Mouse (Mus musculus): Measurements from ENCODE around the gene Sh3bp5. TPM values are rescaled to one million over a fixed set of nuclear protein-coding genes. Genes with fewer than 3 reads are reported as not detected.
"Not testable (repeated sequence)": the region's sequence is repeated elsewhere in the genome, so short reads cannot be mapped to it uniquely, and the experiment has no call there.

Gene Sh3bp5
- 20.3 and 20.7 TPM in 2 replicates for polyA plus RNA-seq (2015; fragmentation: Nextera tagmentation; extraction: Ambion mirVana)

DNA sequence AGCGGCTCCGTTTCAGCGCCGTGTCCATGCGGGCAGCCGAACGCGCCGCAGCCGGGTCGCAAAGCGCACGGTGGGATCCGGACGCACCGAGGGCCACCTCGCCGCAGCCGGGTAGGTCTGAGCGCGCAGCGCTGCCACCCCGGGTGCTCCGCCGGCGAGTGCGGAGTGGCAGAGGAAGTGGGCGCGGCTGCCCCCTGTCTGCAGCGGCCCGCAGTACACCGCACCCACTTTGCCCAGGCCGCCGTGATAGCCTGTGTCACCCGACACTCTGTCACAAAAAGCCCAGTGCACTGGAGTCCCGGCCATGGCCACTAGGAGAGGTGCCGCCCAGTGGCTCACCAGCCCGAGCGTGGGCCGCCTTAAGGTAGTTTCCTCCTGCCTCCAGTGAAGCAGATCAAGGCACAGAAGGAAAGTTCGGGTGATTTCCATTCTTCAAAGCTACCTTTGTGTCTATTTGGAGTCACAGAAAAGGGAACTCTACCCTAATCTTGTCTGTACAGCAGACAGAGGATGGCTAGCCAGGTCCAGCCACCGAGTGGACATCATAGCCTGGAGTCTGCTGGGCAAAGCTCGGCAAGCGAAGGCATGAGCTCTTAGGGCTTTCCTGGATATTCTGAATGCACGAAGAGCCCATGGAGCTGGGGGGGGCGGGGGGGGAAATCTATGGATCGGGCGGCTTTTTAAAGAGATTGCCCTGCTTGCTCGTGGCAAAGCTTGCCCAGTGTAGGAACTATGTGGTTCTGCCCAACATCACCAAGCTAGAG is at the start of gene Sh3bp5:
Sh3bp5 (minus strand) TSS at position 149 of the 764 bp plus-strand sequence.
- peak; percentile 90 for DNase-seq (ENCODE audit: low spot score)

DNA sequence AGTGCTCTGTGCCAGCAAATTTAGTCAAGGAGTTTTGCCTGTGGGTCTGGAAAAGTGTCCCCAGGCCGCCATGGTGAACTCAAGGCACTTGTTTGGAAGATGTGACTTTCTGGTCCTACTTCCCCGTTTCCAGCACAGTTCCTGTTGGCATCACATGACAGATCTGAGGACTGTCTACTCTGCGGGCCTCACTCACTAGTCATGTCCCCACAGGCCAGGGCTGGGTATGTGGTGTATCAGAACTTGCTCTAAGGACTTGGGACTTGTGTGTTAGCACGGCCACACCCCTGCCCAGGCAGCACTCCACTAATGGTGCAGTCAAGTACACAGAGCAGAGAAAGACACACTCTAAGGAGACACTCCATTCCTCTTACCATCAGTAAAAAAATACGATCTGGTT is 46.5 kb upstream of the Sh3bp5 start:
- DNase-seq (ENCODE audit: low spot score), result no peak

DNA sequence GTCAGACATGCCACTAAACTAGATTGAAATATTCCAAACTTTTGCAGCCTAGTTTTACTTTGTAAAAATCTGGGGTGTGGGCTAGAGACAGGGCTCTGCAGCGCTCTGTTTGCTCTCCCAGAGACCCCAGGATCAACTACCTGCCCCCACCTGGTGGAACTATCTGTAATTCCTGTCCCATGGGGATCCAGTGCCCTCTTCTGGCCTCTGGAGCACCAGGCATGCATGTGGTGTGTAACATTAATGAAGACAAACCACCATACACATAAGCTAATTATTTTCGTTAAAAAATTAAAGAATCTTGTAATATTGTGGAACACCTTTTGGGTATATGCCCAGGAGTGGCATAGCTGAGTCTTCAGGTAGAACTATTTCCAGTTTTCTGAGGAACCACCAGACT is 37.4 kb upstream of the Sh3bp5 start:
- no peak for DNase-seq (ENCODE audit: low spot score)

DNA sequence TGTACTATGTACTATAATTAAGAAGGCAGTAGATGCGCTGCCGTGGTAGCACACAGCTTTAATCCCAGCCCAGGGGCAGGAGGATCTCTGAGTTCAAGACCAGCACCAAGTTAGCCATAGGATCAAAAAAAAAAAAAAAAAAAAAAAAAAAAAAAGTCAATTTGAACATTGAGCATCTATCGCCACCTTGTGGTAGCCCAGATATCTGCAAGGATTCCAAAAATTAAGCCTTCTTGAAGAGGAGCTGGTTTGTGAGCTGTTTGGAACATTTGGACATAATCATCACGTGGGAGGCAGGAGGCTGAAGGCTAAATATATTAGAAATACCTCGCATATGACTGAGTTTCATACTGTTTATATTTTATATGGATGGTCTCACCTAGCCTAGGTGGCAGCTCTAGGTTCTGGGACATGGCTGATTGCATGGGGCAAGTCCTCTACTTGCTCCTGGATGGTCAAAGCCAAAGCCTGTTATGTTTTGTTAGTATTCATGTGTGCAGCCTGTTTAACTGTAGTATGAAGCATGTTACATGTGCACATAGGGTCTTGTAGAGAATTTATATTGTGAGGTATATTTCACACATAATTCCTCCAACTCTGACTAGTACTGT is 36.7 kb upstream of the Sh3bp5 start:
- DNase-seq (ENCODE audit: low spot score), result peak; percentile 75

DNA sequence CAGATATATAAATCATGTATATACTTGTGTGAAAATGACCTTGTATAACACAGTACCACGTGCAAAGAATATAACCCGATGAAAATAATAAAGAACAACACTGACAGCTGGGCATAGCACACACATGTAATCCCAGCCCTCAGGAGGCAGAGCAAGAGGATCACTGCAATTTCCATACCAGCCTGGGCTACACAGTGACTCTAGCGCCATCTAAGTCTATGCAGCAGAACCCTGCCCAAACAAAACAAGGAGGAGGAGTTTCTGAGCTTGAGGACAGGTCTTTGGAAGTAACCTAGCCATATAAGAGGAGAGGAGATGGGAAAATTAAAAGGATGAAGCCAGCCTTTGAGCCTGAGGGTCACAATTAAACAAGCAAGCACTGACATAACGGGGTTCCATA is 33.8 kb upstream of the Sh3bp5 start:
- DNase-seq (ENCODE audit: low spot score), result no peak

DNA sequence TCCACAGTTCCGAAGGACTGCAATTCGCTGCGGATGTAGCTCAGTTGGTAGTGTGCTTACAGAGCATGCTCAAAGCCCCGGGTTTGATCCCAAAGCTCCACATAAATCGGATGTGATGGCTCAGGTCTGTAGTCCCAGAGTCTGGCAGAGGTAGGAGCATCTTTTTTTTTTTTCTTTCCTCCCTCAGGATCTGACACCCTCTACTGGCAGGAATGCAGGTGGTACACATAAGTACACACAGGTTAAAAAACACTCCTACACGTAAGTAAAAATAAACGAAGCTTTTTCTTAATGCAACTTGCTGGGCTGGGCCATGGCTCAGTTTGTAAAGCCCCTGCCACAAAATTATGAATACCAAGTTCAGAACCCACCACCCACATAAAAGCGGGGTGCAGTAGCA is 28.3 kb upstream of the Sh3bp5 start:
- DNase-seq (ENCODE audit: low spot score), result peak; percentile 24

DNA sequence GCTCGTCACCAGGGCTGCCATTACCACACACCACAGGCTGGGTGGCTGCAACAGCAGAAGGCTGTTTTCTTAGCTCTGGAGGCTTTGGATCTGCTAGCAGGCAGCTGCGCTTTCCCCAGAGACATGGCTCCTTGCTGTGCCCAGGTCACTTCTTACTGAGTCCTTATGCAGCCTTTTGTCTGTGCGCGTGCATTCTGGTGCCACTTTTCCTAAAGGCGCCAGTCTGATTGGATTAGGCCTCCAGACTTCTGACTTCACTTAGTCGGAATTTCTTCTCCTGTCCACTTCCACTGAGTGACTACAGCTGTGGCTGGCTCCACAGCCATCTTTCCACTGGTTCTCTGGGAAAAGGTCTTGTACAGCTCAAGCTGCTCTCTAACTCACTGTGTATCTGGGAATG is 27.0 kb upstream of the Sh3bp5 start:
- DNase-seq (ENCODE audit: low spot score), result no peak

DNA sequence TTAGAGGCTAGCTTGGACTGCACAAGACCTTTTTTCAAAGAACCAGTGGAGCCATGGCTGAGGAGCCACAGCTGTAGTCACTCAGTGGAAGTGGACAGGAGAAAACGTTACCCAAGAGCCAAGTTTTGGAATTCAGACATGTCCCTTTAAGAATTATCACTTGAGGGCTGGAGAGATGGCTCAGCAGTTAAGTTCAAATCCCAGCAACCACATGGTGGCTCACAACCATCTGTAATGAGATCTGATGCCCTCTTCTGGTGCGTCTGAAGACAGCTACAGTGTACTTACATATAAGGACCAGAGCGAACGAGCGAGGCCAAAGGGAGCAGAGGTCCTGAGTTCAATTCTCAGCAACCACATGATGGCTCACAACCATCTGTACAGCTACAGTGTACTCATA is 26.3 kb upstream of the Sh3bp5 start:
- DNase-seq (ENCODE audit: low spot score), result peak; percentile 12

DNA sequence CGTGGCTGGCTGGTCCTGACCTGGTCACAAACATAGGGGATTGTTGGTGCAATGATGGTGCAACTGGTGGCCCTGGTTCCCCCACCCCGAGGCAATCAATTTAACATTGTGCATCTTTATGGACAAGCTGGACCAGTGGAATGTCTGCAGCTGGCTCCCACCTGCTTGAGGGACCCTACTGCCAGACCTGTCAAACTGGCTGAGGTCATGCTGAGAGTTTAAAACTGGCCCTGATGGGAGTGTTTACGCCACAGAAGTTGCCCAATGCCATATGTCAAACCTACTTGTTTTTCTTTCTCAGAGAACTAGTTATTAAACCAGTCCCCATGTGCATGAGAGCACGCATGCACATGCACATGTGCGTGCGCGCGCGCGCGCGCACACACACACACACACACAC is 22.1 kb upstream of the Sh3bp5 start:
- DNase-seq (ENCODE audit: low spot score), result no peak

DNA sequence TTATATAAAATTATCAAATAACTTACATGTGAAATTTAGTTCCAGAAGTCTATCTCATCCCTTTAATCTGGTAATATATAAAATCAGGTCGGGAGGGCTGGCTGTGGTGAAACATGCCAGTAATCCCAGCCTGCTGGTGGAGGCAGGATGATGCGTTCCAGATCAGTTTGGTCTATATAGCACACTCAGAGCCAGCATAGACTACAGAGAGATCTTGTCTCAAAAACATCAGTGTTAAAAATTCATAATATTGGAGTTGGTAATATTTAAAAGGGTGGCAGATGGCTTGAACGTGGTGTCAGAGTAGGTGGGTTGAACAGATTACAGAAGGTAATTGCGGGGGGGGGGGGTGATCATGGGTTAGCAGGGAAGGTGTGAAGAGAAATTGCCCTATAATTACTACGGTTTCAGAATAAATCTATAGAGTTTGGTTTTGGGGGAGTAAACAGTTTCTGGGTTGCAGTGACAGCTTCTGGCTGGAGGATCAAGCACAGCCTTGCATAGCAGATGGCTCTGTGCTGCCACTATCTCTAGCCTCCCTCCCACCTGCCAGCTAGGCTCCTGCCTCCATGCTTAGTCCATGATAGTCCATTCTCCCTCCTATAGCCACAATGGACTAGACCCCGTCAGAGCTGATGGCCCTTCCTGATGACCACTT is 20.3 kb upstream of the Sh3bp5 start:
- no peak for DNase-seq (ENCODE audit: low spot score)

DNA sequence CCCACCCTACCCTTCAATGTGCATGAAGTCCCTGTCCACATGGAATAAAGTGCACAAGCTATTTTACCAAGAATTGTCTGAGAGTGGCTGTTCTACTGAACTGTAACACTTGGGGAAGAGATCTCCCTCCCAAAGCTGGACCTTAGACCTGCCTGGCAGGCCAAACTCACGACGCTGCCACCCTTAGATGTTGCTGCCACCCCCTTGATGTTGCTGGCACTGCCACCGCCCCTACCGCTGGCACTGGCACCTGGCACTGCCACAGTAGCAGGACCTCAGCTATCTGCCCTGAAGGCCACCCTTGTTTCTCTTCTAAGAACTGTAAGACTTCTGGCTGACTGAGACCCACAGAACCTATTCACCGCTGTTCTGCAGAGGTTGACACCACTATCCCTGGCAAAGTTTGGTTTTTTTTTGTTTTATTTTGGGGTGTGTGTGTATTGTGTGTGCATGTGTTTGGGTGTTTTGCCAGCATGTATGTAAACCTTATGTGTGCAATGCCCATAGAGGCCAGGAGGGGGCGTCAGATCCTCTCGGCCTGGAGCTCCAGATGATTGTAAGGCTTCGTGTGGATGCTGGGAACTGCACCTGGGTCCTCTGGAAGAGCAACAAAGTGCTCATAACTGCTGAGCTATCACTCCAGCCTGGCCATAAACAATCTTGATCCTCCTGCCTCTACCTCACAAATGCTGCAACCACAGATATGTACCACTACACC is 19.1 kb upstream of the Sh3bp5 start:
- DNase-seq (ENCODE audit: low spot score), result no peak

DNA sequence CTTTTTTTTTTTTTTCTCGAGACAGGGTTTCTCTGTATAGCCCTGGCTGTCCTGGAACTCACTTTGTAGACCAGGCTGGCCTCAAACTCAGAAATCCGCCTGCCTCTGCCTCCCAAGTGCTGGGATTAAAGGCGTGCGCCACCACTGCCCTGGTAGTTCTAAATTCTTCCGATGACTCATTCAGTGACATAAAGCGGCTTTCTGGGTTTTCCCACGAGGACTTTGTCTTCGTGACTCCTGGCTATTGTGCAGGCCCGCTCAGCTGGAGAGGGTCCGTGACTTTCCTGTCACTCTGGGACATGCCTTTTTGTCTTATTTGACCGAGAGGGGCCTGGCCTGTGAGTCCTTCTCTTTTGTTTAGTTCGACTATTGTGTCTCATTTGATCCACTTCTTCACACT is 18.1 kb upstream of the Sh3bp5 start:
- DNase-seq (ENCODE audit: low spot score), result not testable (repeated sequence)

DNA sequence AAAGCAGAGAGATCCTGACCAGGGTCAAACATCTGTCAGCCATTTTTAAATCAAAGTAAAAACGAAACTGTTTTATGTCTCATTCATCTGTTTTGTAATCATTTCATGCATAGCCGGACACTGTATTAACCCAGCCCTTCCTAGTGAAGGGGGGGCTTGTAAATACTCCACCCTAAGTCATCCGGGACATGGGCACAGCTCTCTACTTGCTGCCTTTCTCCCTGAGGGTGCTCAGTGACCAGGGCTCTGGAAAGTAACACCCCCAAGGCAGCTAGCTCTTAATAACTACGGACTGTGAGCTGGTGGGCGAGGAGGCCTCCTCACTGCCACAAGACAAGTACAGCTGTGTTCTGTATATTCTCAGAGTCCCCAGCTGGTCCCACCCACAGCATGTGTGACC is 13.1 kb upstream of the Sh3bp5 start:
- no peak for DNase-seq (ENCODE audit: low spot score)

DNA sequence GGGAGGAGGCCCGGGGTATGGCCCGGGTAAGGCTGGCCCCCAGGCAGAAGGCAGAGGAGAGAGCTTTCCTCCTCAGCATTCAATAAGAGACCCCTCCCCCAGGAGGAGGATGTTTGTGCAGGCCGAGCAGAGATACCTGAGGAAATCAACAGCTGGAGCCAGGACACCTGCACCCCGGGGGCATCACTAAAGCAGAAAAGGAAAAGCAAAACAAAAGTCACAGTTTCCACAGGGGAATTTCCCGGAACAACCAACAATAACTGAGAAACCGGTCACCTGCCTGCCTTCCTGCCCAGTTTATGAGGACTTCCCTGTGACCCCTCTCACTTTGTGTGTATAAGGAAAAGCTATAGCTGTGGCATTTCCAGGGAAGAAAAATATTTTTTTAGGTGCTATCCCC is 7.7 kb upstream of the Sh3bp5 start:
- no peak for DNase-seq (ENCODE audit: low spot score)

DNA sequence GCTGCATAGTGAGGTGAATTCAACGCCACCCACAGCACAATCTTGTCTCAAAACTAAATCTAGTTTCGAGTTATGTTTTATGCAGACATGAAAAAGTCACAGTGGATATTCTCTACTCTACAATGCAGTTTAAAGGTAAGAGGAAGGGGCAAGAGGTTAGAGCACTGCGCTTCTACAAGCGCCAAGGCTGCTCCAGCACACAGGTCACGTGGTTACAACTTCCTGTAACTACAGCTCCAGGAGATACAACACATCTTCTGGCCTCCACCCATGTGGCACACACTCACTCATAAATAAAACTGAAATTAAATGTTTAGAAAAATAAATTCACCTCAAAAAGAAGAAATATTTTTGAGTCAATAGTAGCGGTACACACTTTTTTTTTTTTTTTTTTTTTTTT is 4.8 kb upstream of the Sh3bp5 start:
- peak; percentile 45 for DNase-seq (ENCODE audit: low spot score)

DNA sequence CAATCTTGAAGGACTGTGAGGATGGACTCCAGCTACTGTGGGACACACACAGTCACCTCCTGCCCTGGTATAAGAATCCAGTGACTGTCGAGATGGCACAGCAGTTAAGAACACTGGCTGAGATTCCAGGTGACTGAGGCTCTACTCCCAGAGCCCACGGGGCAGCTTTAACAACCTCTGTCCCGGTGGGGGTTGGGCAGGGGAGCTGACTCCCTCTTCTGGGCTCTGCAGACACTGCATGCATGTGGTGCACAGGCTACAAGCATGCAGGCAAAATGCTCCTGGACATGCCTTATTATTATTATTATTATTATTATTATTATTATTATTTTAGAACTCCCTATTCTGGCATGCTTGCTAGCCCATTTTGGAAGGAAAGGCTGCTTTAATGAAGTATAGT is 4.4 kb upstream of the Sh3bp5 start:
- no peak for DNase-seq (ENCODE audit: low spot score)

DNA sequence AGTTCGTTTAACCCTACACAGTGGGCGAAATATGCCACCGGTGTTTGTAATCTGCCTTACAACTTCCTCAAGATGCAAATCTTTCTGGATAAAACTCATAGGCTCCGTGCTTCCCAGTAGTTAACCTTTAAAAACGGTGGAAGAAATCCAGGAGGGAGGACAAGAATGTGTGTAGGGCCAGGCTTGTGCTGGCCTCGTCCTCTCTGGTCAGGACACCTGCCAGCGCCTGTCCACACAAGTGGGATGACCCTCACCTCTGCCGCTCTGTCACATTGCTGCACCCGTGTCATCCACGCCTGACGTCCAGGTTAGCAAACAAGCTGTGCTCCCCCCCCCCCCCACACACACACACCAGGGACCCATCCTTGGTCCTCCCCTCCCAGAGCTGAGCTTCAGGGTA is 3.4 kb upstream of the Sh3bp5 start:
- DNase-seq (ENCODE audit: low spot score), result no peak

DNA sequence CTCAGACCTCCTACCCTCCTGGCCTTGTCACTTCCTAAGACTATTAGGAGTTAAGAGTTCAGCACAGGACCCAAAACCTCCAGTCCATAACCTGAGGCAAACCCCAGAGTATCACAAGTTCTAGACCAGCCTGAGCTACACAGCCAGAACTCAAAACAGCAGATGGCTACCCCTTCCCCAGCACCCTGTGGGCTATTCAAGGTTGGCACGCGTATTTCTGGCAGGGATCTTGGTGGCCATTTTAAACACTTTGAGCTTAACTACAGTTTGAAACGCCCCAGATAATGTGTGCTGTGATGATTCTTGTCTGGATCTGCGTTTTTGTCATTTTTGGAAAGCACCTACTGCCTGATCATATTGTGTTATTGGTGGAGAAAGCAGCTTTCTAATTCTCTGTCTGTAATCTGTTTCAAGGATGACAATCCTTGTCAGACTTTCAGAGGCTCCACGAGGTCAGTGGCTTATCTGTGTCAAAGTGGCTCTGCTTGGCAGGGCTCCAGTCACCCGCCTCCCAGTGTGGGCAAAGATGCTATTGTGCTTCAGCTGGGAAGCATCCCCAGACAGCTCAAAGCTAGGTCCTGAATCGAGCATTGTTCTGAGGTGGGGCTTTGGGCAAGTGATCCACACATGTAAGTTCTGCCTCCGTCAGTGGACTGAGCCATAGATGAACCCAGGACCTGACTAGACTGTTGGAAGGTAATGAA is 2.1 kb upstream of the Sh3bp5 start:
- DNase-seq (ENCODE audit: low spot score), result no peak

DNA sequence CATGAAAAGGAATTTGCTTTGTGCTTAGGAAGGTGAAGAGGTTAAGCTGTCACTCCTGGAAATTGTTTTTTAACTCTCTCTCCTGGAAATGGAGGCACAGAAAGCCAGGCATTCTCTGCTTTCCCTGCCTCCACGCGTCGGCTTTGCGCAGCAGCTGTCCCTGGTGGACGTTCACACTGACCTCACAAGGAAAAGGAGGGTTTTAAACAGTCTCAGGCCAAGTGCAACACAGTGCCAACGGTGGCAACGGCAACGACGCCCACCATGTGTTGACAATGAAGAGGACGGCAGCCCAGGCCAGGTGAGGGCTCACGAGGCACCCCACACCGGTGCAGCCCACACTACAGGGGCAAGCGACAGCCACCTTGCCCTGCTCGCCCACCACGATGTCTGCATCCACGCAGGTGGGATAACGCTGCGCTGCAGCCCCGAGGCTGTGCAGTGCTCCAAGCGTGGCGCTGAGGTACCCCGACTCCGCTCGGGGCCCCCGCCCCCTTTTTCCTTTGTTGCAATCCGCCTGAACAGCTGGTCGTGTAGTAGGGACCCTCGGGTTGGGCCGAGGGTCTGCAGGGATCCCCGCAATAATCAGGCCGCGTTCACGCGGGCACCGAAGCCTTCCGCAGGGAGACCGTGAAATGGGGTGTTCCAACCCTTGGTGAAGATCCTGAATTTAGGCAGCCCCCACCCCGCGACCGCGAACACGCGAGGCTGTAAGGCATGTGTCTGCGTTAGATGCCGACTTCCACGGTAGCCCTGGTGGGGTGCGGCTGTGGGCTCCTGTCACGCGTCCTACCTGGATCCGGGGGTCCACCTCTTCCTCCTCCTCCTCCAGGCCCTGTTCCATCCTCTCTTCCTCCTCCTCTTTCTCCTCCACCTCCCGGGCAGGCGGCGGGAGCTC is 611 bp downstream of the Sh3bp5 start:
- DNase-seq (ENCODE audit: low spot score), result peak; percentile 43

DNA sequence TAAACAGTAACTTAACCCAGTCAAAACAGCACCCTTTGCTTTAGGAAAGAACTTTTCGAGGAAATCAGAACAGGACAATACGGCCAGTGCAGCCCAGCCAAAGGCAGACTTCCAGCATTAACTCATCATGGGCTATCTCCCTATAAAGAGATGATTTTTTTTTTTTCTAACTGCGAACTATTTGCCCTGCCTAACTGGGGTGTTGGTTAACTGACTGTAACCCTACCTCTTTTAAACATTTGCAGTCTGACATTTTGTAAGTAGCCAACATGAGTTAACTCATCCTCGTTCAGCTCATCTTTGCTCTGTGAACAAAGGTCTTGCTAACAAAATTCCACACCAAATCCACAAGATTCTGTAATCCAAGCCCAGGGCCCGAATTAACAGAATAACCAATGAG is 1.5 kb downstream of the Sh3bp5 start:
- no peak for DNase-seq (ENCODE audit: low spot score)
